Mouse (Mus musculus) liver, embryonic 11.5 days (tissue): ENCODE measurements at regions not wholly inside any gene's neighbourhood (a gene's known extent, or its start where the extent isn't known, plus 50 kb on each side); places are given as distances from the start of the nearest gene placed in this dataset. TPM values are rescaled to one million over a fixed set of nuclear protein-coding genes. Genes with fewer than 3 reads are reported as not detected.

ENCODE experiments used
- ATAC-seq: fragments of 200-750 bp; cut with Nextera tagmentation; replicated peaks from 2 replicates; pipeline ENCODE4 v1.8.0; 2017; ENCODE audit warnings: moderate number of reproducible peaks, mild to moderate bottlenecking, moderate TSS enrichment, moderate library complexity; ENCODE audit not compliant: low FRiP score
- DNase-seq: peaks from one replicate; pipeline ENCODE4 v3.0.0-alpha.2; 2017; ENCODE audit warnings: low spot score
- H3K27ac ChIP-seq: fragments of 300-500 bp; sonication (generic); 2 replicates; pipeline ENCODE4 v1.5.1; 2014; ENCODE audit warnings: mild to moderate bottlenecking, low read depth, low read length, control low read depth
- H3K27me3 ChIP-seq: fragments of 300-500 bp; sonication (generic); replicated peaks from 2 replicates; pipeline ENCODE4 v1.6.1; 2014; ENCODE audit warnings: low read length, mixed read lengths; ENCODE audit not compliant: control insufficient read depth, insufficient read depth
- H3K36me3 ChIP-seq: fragments of 300-500 bp; sonication (generic); 2 replicates; pipeline ENCODE4 v1.6.1; 2014; ENCODE audit warnings: mild to moderate bottlenecking, low read length, moderate library complexity, mixed read lengths; ENCODE audit not compliant: control insufficient read depth, insufficient read depth
- H3K4me1 ChIP-seq: fragments of 300-500 bp; sonication (generic); replicated peaks from 2 replicates; pipeline ENCODE4 v1.6.1; 2014; ENCODE audit warnings: low read length, mixed read lengths; ENCODE audit not compliant: control insufficient read depth, insufficient read depth
- H3K4me2 ChIP-seq: fragments of 300-500 bp; sonication (generic); 2 replicates; pipeline ENCODE4 v1.6.1; 2014; ENCODE audit warnings: mild to moderate bottlenecking, control low read depth, moderate library complexity
- H3K4me3 ChIP-seq: fragments of 300-500 bp; sonication (generic); 2 replicates; pipeline ENCODE4 v1.5.1; 2014; ENCODE audit warnings: low read depth, low read length, control low read depth
- H3K9ac ChIP-seq: fragments of 300-500 bp; sonication (generic); 2 replicates; pipeline ENCODE4 v1.6.1; 2014; ENCODE audit warnings: low read depth, low read length, control low read depth
- H3K9me3 ChIP-seq: fragments of 300-500 bp; sonication (generic); 2 replicates; pipeline ENCODE4 v1.6.1; 2016; ENCODE audit warnings: low read length, inconsistent platforms, mixed read lengths; ENCODE audit not compliant: control insufficient read depth
- WGBS: fragments of 180-500 bp; shearing (Covaris S2); extraction: QIAGEN DNeasy Blood & Tissue Kit; methylation state at CpG from one replicate; pipeline ENCODE4 v1.1.7; 2014; 5-methylcytosine and 5-hydroxymethylcytosine counted together
- microRNA counts: library from miRNA; unstranded; fragments of <30 nt; microRNA quantifications from one replicate; lab custom pipeline; 2015
- microRNA-seq: library from miRNA; unstranded; fragments of <30 nt; microRNA quantifications from one replicate; pipeline ENCODE4, GENCODE M21; 2017; ENCODE audit warnings: borderline number of aligned reads

DNA sequence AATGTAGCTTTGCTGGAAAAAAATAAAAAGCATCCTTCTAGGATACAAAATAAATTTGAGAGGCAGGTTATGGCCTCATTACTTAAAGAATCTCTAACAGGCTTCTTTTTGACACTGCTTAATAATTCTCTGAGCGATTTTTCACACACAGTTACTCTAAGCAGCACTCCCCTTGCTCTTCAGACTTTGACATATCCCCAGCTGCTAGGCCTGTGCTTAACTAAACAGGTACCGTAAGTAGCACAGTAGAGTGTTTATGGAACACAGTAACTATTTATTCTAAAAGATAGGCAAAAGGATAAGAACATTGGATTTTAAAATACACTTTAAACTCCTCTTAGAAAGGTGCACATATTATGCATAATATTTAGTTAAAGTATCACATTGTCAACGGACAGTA is 54.6 kb upstream of the Ell2 start:
- H3K36me3 ChIP-seq: no peaks in the 10 kb centered on the region
- no peak overlapping the region for H3K4me2 ChIP-seq
- H3K27ac ChIP-seq: no peak overlapping the region
- WGBS: 74% methylated on average over 3 of the region's 3 CpGs
- no peak overlapping the region for H3K9ac ChIP-seq
- ATAC-seq (no peak), DNase-seq (no peak)
- no peak overlapping the region for H3K4me3 ChIP-seq
- no peaks in the 10 kb centered on the region for H3K27me3 ChIP-seq
- no peaks in the 10 kb centered on the region for H3K4me1 ChIP-seq
- H3K9me3 ChIP-seq: no peaks in the 10 kb centered on the region

DNA sequence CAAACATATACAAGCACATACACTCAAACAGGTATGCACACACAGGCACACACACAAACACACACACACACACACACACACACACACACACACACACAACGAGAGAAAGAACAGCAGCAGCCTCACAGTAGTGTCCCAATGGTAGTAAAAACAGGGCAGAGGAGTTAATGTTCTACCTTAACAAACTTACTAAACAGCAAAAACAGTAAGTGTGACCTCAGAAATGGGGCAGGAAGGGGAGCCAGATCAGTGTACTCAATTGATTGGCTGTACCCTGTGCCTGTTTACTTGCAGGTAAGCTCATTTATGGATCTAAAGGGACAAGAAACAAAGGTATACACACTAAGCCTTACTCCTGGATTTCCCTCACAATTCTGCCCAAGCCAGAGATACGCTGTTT is 53.6 kb upstream of the Ell2 start:
- Histone ChIP-seq H3K4me1 (no peaks in the 10 kb centered on the region), H3K27me3 (no peaks in the 10 kb centered on the region), H3K27ac (0 out of 2 replicates have a peak overlapping the region, but pooled peaks have one; percentile 7), H3K36me3 (no peaks in the 10 kb centered on the region), H3K9ac (no peak overlapping the region), H3K4me3 (no peak overlapping the region), H3K9me3 (no peaks in the 10 kb centered on the region), H3K4me2 (no peak overlapping the region)
- 74% methylated on average over 2 of the region's 2 CpGs for WGBS
- ATAC-seq (peak; percentile 62), DNase-seq (no peak)

MicroRNAs in the stretch of these regions (microRNA counts, 519-probe panel; counts per million panel counts)
- microRNA mmu-miR-682 (lab: Ali Mortazavi, UCI): not detected

Small RNA genes lying in the stretch of these regions (microRNA-seq; reads per million reads assigned to microRNA genes)
- gene Mir682: not detected
